Mouse (Mus musculus): ENCODE data around the gene Kcnip1.
A peak's percentile ranks its signal among the peaks of the same experiment; 100 is the strongest.

Kcnip1 gene

DNA sequence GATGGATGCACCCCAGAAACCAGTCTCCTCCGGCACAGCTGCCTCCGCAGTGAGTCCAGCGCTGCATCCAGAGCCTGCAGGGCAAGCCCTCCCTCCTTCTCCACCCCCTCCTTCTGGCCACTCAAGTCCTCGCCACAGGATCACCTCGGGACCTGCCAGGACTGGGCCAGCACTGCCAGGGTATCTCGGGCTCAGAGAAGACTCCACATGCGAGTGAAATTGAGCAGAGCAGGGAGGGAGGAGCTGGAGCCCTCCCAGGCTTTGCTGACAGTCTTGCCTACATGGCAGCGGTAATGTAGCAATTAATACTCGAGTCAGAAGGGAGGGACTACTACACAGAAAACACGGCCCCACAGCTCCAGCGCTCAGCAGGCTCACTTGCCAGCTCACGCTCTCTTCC lies at the start of gene Kcnip1:
Gene Kcnip1, minus strand, starts transcription at position 215 of the 400 bp plus-strand sequence.
- no peak for DNase-seq (ENCODE audit: low read depth in 1 of 2, low spot score in 2 of 2)

DNA sequence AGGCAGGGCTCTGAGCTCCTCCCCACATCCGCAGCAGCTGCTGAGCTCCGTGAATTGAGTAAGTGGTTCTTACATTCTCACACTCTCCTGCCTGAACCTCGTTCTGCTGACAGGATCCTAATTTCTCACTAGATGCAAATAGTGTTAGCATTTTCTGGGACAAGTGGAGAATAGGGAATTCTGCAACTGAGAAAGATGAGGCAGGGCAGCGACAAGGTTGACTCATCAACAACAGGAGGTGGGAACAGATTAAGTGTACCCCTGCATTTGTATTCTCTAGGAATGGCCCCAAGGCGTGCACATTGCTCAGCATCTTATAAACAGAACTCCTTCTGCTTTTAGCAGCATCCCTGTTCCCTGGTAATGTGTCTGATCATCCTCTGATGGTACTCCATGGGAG lies 47.1 kb upstream of the Kcnip1 start:
- DNase-seq (ENCODE audit: low read depth in 1 of 2, low spot score in 2 of 2): no peak

DNA sequence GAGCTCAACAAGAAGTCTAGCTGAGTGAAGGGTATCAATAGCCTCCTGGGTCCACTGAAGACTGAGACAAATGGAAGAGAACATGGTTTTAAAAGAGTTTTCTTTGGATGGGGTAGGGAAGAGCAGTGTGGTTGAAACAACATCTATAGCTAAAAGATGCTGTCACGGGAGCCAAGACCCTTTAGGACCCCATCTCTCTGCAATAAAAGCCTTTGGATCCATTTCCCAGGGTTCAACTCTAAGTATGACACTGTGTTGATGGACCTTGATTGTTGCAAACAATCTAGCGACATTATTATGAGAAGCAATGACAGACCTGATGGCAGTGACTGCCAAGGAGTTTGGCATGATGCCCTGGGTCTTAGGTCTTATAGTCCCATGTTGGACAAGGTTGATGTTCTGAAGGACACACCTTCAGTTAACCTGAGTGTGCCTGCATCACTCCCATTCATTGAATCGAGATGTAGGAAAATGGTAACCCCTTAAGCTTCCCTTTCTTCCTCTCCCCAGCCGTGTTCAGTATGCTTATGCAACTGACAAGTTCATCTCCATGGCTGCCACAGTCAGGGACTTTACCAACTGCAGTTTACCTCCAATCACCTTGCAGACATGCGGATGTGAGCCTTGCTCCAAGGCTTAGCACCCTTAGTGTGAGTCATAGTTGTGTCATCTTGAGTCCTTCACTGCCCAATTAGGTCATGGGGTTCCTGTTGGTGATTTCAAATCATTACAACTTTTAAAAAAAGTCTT lies 43.1 kb upstream of the Kcnip1 start:
- peak in 1 of 2 experiments; percentile 53 for DNase-seq (ENCODE audit: low read depth in 1 of 2, low spot score in 2 of 2)

DNA sequence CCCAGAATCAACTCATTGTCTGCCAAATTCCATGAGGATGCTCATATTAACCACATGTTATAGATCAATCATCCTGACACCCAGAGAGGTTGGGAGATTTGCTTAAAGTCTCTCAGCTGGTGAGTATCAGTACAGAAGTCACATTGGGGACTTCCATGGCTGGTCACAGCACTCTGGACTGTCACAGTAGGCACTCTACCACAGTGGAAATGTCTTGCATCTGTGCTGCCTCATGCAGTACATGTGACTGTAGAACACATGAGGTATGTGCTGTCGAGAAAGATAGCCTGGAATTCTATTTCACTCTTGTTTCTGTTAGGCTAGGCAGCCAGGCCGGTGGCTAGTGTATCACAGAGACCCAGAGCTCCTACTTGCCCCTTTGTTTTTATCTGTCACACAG lies 41.8 kb upstream of the Kcnip1 start:
- DNase-seq (ENCODE audit: low read depth in 1 of 2, low spot score in 2 of 2): no peak

DNA sequence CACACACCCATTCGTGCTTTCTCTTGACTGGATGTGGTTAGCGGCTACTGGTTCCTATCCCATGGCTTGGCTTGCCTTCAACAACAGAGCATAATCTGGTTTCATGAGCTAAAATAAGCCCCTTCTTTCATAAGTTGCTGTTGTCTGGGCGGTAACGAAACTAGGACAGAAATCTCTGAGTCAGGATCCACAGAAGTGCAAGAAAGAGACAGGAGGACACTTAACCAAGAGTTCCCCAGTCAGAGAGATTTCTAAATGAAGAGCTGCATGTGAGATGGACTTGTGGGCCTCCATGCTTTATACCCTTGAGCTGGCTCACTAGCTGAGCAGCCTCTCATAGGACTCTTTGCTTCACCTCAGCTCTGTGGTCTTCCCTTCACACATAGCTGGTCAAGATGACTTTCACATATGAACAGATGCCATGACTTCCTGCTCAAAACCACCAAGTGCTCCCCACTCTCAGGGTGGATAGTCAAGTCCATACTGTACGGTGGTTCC lies 41.1 kb upstream of the Kcnip1 start:
- DNase-seq (ENCODE audit: low read depth in 1 of 2, low spot score in 2 of 2): peak in 1 of 2 experiments; percentile 52

DNA sequence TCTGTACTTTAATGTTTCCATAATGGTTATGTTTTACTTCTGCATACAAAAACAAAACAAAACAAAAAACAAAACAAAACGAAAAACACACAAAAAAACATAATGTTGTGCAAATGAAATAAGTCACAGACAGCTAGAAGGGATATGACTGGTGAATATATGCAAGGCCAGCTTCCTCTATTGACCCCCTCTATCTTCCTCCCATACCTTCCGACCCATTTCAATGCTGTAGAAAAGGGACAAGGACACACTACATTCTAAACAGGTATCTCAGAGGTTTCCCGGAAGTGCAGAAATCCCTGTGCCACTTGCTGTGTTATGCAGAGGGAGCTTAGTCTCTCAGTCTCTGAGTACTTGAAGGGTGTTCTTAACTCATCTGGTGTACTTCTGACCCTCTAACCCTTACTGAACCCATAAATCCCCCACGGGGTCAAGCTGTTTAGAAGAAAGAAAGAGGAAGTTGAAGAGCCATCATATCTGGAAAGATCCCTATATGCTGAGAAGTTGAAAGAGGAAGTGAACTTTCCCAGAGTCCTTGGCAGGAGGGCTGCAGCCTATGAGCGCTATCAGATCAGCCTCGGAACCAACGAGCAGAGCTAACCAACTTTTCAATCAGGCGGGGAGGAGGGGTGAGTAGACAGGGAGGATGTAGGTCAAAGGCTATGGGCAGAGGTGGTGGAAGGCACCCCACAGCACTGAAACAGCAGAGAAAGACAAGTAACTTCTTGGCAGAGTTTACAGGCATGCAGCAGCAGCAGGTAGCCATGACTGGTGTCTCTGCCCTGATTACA lies 38.3 kb upstream of the Kcnip1 start:
- DNase-seq (ENCODE audit: low read depth in 1 of 2, low spot score in 2 of 2): peak in 1 of 2 experiments; percentile 74

DNA sequence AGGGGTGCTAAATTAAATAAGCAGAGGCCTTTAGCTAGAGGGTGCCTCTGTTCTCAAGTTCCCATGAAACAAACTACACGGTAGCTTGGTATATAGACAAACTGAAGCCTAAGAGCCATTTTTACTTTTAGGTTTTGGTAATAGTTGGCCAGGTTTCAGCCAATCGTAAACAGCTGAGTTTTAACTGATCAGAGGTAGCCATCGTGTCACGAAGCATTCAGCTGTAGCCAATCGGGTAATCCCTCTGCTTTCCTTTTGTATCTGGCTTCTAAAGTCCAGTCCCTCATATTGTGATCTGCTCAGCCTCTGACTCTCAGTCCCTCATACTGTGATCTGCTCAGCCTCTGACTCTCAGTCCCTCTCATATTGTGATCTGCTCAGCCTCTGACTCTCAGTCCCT lies 36.7 kb upstream of the Kcnip1 start:
- no peak for DNase-seq (ENCODE audit: low read depth in 1 of 2, low spot score in 2 of 2)

DNA sequence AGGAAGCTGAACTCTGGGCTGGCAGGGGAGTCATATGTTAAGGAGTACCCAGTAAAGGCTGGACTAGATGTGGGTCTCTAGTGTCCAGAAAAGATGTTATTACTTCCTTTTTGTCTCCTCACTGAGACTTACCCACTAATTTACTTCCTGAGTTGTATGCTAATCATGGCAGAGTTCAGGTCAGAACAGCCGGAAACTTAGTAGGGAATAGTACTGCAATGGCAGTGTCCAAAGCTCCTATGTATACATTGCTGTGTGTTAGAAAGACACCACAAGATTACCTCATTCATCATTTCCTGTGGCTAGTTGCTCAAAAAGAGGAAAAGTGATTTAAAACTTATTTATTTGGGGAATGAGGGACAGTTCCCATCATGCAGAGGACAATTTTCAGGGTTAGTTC lies 32.1 kb upstream of the Kcnip1 start:
- DNase-seq (ENCODE audit: low read depth in 1 of 2, low spot score in 2 of 2): no peak

DNA sequence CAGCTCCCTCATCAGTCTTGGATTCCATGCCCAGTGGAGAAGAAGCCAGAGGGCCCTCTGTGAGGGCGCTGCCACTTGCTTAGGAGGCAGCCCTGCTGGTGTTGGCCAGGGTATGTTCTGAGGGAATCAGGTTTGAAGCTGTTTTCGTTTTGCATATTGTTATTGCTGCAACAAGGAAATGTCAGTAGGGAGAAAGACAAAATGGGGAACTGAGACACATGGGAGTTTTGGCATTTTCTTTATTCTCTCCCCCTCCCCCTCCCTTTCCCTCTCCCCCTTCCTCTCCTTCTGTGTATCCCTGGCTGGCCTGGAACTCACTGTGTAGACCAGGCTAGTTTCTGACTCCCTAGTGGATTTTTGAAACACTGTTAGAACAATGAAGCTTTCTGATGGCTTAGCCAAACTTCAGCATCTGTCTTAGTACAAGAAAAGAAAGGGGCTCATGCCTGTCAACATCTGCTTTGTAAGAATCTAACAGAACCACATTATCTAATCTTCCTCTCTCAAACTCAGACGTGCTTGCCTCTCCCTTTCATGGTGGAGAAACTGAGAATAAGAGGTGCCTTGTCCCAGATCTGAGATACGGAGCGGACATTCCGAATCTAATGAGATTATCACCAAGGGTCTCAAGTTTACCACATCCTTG lies 19.2 kb upstream of the Kcnip1 start:
- DNase-seq (ENCODE audit: low read depth in 1 of 2, low spot score in 2 of 2): peak in 1 of 2 experiments; percentile 36

DNA sequence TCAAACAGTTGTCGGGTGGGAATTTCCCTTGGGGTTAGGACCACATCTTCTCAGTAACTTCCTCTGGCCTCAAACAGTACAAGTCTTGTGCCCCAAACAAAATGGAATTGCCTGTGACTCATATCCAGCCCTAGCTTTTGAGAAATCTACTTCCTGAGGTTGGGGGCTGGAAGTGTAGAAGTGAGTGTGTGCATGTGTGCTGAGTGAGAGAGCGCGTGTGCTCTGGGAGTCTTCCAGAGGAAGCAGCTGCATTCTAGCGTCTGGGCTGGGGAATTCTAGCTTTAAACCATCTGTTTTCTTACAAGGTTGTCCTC lies 17.9 kb upstream of the Kcnip1 start:
- peak; percentile 64 to 65 for DNase-seq (ENCODE audit: low read depth in 1 of 2, low spot score in 2 of 2)

DNA sequence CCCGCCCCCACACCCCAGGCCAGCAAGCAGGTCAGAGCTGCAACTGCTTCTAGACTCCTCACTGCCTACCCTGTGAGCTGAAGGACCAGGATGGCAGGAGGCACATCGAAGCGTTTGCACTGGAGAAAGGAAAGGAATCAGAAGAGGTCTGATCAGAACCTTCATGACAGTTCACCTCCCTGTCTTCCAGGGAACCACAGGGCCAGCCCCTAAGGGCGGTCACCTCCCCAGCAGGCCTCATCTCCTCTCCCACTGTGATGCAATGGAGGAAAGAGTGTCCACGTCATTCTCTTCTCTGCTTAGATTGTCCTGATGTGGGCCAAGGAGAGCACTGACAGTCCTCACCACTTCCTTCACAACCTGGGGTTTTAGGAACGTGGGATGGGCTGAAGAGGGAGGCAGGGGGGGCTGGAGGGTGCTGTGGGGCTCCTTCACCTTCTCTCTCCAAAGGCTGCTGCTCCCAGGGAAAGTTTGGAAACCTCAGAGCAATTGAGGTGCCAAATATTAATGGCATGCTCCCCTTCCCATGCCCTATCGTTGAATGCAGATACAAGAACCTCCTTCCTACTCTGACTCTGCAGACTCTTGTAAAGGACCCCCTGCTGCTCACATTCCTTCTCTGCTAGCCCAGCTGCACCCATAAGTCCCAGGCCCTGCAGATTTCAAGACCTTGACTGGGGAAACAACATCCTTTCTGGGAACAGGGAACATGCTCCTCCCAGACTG lies 17.3 kb upstream of the Kcnip1 start:
- DNase-seq (ENCODE audit: low read depth in 1 of 2, low spot score in 2 of 2): peak; percentile 53 to 60

DNA sequence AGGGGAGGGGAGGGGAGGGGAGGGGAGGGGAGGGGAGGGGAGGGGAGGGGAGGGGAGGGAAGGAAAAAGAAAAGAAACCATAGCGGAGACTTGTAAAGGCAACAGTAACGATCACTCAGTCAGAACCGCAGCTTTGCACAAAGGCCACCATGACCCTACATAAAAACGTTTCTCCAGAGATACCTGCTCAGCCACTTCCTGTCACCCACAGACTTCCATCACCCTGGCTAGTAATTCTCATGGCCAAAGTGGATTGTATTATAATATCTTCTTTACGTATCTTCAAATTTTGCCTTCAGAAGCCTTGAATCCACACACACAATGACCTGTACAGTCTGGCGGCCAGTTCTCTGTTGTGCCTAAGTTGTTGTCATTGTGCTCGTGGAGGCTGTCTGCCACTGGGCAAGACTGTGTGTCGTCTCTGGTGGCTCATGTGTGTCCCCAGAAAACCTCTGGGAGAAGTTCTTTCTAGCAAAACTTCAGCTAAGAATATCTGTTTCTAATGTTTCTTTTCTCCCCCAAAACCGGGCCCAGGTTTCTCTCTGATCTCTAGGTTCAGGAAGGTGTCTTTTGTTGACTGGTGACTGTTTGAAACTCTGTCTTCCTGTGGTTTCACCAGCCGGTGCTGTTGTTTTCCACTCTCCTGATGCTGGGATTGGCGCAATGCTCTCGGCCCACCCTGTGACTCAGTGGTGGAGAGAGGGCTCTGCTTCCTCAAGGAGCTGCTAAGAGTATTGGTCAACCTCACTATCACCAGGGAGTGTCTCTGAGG lies 16.6 kb upstream of the Kcnip1 start:
- peak; percentile 56 to 62 for DNase-seq (ENCODE audit: low read depth in 1 of 2, low spot score in 2 of 2)

DNA sequence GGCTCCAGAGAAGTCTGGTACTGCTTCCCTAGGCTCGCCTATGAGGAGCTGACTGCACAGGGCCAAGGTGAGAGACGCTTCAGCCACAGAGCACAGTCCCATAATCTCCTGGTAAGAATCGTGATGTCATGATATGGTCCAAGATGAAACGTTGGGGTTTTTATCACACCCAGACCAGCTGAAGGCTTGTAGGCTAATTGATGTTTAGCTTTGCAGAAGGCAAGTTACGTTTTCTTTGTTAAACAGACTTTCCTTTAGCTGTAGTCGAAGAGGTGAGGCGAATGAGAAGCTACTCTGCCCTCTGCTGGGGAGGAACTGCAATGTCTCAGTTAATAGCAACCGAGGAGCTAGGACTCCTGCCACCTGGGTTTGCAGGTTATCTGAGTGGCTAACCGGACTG lies 15.8 kb upstream of the Kcnip1 start:
- DNase-seq (ENCODE audit: low read depth in 1 of 2, low spot score in 2 of 2): peak; percentile 29 to 54

DNA sequence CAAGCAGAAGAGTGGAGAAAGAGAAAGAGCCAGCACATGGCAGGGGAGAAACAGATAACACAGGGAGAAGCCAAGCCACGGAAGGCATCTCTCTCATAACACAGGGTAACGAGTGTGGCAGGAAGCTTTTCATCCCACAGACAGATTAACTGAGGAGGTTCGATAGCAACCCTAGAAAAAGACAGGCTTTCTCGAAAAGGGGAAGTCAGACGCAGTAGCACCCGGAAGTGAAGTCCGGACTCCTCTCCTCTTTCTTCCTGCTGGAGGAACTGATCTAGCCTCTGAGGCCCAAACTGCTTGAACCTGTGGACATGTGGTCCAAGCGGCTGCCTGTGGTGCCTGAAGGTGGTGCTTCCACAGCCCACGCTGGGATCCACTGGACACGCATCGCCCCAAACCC lies 15.3 kb upstream of the Kcnip1 start:
- peak; percentile 40 to 49 for DNase-seq (ENCODE audit: low read depth in 1 of 2, low spot score in 2 of 2)

DNA sequence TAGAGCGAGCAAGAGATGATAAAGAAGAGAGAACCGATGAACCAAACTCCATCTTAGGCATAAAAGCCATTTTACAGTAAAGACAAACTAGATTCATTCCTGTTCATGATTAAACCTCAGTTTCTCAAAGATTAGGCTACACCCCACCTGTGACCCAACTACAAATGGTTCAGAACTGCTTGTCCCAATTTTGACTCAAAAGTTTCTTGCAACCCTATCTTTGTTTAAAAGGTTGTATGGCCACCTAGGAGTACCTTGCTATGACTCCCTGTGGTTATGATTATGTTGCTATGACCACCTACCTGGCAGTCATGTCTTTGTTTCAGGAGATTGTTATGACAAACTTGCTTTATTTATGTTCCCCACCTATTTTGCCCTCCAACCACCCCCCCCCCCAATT lies 14.7 kb upstream of the Kcnip1 start:
- DNase-seq (ENCODE audit: low read depth in 1 of 2, low spot score in 2 of 2): no peak

DNA sequence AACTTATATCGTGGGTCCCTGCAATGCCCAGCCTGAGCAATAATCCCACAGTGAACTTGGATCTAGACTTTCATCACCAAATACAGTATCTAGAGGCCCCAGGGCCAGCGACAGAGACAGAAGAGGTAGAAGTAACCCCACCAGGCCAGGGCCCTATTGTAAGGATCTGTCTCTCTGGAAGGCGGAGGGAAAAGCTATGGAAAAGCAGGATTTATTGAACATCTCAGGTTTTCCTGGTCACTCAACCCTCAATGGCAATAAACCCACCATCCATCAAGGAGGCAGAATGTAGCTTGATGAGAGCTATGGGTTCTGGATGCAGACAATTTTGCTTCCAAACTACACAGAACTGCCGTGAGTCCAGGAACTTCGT lies 9.6 kb upstream of the Kcnip1 start:
- no peak for DNase-seq (ENCODE audit: low read depth in 1 of 2, low spot score in 2 of 2)

DNA sequence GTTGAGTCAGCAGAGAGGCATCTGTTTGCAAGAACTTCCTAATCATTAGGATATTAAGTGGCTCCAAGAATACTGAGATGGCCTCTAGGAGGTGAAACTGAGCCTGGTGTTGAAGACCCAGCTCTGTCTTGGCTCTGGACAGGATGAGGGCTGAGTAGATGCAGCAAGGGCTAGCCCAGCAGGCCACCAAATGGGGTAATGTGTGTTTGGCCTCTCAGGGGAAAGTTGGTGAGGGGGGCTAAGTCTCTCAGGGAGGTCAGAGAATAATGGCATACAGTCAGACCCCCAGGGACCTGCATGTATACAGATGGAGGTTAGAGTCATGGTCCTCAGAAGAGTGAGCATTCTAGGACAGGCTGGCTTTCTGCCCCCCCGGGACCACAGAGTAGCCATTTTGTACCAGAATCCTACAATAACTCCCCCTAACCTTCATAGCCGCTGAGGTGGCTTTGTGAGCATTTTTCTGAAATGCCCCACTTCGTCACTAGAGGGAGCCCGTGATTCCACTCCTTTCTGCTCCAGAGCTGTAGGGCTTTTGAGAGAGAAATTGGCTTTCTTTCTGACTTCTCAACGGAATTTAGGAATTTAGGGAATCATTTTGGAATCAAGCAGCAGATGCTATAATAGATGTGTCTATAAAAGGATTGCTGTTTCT lies 9.1 kb upstream of the Kcnip1 start:
- peak; percentile 38 to 46 for DNase-seq (ENCODE audit: low read depth in 1 of 2, low spot score in 2 of 2)

DNA sequence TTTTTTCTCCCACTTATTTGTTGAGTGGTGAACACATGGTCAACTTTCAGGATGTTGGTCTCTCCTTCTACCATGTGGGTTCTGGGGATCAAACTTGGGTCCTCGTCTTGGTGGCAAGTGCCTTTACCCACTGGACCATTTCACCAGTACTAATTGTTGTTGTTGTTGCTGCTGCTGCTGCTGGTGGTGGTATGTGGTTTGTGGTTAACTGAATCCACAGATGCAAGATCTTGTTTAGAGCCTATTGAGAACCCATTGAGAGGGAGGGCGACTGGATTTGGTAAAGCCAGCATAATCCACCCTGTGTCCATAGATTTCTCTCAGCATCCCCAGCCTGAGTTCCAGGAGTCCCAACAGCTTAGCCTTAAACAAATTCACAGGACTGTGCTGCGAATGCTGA lies 7.5 kb upstream of the Kcnip1 start:
- no peak for DNase-seq (ENCODE audit: low read depth in 1 of 2, low spot score in 2 of 2)

DNA sequence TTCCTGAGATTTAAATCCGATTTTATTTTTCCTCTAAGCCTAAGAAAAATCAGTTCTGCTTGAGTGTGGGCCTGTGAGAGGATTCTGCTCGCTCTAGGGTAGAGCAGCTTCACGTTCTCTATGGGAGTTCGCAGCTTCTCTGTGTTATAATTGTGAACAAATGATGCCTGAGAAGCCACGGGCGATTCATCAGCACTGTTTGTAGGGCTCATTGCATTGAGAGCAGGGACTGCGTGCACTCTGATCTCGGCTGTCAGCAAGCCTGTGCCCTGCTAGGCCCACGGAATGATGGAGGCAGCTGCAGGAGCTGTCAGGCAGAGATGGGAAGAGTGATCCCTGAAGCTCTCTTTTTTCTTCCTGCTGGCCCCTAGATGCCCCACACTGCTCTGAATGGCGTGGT lies 5.3 kb upstream of the Kcnip1 start:
- no peak for DNase-seq (ENCODE audit: low read depth in 1 of 2, low spot score in 2 of 2)

DNA sequence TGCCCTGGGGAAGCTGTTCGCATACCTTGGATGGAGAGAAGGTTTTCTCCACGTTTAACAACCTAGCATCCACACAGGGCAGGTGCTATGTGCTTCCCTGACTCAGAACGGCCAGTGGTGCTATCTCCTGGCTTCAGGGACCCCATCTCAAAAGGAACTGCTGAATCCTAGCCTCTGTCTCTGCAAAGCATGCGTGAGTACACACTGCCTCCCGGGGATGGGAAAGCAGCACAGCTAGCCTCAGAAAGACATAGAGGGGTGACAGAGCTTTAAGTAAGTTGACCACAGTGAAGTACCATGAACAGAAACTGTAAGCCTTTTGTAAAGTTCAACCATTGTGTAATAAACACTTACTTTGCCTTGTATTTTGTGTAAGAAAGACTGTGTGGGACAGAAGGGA lies 544 bp upstream of the Kcnip1 start:
- DNase-seq (ENCODE audit: low read depth in 1 of 2, low spot score in 2 of 2): no peak

All from monocyte, adult 2 months (primary cell).